ENCODE assay signal across 14 mouse cellular contexts in the genomic region with DNA sequence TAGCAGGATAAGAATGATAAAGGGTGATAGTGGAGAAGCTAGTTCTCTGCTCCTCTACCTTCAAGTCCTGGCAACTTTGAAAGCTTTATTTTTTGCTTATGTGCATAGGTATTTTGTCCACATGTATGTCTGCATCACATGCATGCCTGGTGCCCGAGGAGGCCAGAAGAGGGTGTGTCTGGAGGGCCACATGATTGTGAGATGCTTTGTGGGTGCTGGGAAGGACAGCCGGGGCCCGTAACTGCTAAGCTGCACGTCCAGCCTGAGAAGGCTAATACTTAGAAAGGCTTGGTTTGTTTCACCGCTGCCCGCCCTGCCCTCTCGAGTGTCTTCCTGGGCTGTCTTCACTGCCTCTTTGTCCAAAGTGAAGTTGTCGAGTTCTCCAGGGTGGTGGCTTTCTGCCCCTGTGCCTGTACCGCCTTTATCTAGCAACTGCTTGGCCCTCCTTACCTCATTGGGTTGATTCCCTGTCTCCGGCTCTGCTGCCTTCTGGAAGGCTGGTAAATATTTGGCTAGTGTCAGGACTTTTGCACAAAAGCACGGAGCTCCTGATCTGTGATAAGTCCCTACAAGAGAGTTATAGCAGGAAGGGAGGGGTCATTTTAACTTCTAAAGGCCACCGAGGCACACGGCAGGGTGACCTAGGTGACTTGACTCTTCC.
DNase-seq lines count a peak whose midpoint lies in the region; ATAC-seq and TF ChIP-seq lines count a peak whose summit lies in the region.
"Had no signal": no experiment of that assay in that cellular context is flagged by ENCODE, and none has a peak within 500 bp of the region (broad histone marks: within the 10 kb centered on the region; RNA-seq: fewer than 3 reads in every experiment).

No protein-coding gene starts in this region.

- WGBS in kidney, embryonic 15.5 days, result 56% methylated on average over 13 of the region's 13 CpGs
- WGBS in forebrain, embryonic 16.5 days, result 77% methylated on average over 13 of the region's 13 CpGs

- intact Hi-C loops in gastrocnemius, adult 2 months (cut with DNase I), result loop anchor here (5.0 kb wide), 1 partner anchor 248 kb away; a partner anchor contains a TSS
- intact Hi-C loops in gastrocnemius, postnatal 36 days (cut with DNase I), result loop anchor here (5.0 kb wide), 1 partner anchor 173 kb away; no protein-coding TSS in a partner anchor

- H3K9ac ChIP-seq in kidney, embryonic 15.5 days, result no peak overlapping the region
- no peak overlapping the region for H3K9ac ChIP-seq in forebrain, embryonic 16.5 days (replicated peaks; ENCODE audit: low read depth, low read length)
- H3K9ac ChIP-seq: forebrain, postnatal 0 days; limb, embryonic 15.5 days had no signal

- peak overlapping the region; percentile 95 for H3K27ac ChIP-seq in gastrocnemius, adult 2 months
- H3K27ac ChIP-seq in brown adipose tissue, adult 24 weeks (replicated peaks; ENCODE audit: low read depth, low read length), result peak overlapping the region; percentile 87
- H3K27ac ChIP-seq in kidney, embryonic 15.5 days, result peak overlapping the region; percentile 69; the same call in 1 of the 2 replicates
- no peak overlapping the region for H3K27ac ChIP-seq in forebrain, embryonic 16.5 days (ENCODE audit: low read length)
- H3K27ac ChIP-seq: limb, embryonic 15.5 days; midbrain, embryonic 10.5 days had no signal

- H3K27me3 ChIP-seq in kidney, embryonic 15.5 days, result peaks cover 24% of the 10 kb centered on the region
- H3K27me3 ChIP-seq in myocyte (ENCODE audit: control insufficient read depth, insufficient read depth, insufficient read length), result no peaks in the 10 kb centered on the region
- H3K27me3 ChIP-seq in forebrain, embryonic 16.5 days (replicated peaks; ENCODE audit: control insufficient read depth, insufficient read depth, low read length), result peaks cover 25% of the 10 kb centered on the region

- TF ChIP-seq CTCF in gastrocnemius, adult 2 months (IDR thresholded peaks at IDR 0.05), result no peak

- peak; percentile 15 for TF ChIP-seq POLR2A in myocyte (IDR thresholded peaks at IDR 0.05; ENCODE audit: insufficient read length, low read depth)

- no peak for DNase-seq in gastrocnemius, adult 2 months
- no peak for DNase-seq in gastrocnemius, postnatal 36 days
- DNase-seq in embryo, embryonic 11 days, result no peak
- DNase-seq in cerebellum, postnatal 36 days, result no peak
- DNase-seq: cerebellum, adult 18-20 months; forebrain, postnatal 0 days; right cerebral cortex, postnatal 4 days had no signal

- no peaks in the 10 kb centered on the region for H3K9me3 ChIP-seq in kidney, embryonic 15.5 days (replicated peaks)
- H3K9me3 ChIP-seq in forebrain, embryonic 16.5 days (ENCODE audit: control insufficient read depth, low read length), result no peaks in the 10 kb centered on the region
- H3K9me3 ChIP-seq: limb, embryonic 15.5 days; midbrain, embryonic 10.5 days had no signal

- peaks cover 79% of the 10 kb centered on the region for H3K79me2 ChIP-seq in myocyte (ENCODE audit: control insufficient read depth, insufficient read depth)

- peaks cover 7% of the 10 kb centered on the region; the same call in 1 of the 2 replicates for H3K4me1 ChIP-seq in brown adipose tissue, adult 24 weeks (ENCODE audit: control insufficient read depth, insufficient read depth, insufficient read length, low read length)
- peaks cover 74% of the 10 kb centered on the region for H3K4me1 ChIP-seq in kidney, embryonic 15.5 days
- peaks cover 19% of the 10 kb centered on the region for H3K4me1 ChIP-seq in forebrain, embryonic 16.5 days (replicated peaks; ENCODE audit: control insufficient read depth, insufficient read depth, low read length)

- H3K4me3 ChIP-seq in gastrocnemius, adult 2 months, result peak overlapping the region; percentile 95
- H3K4me3 ChIP-seq in brown adipose tissue, adult 24 weeks (ENCODE audit: insufficient read depth, low read depth, low read length), result peak overlapping the region; percentile 61
- H3K4me3 ChIP-seq in kidney, embryonic 15.5 days (replicated peaks), result no peak overlapping the region
- H3K4me3 ChIP-seq in myocyte, result peak overlapping the region; percentile 99
- no peak overlapping the region for H3K4me3 ChIP-seq in forebrain, embryonic 16.5 days (replicated peaks; ENCODE audit: low read length)

- no peak overlapping the region for H3ac ChIP-seq in myocyte (ENCODE audit: control insufficient read depth, insufficient read length)

- H3K36me3 ChIP-seq in kidney, embryonic 15.5 days, result no peaks in the 10 kb centered on the region
- H3K36me3 ChIP-seq in myocyte (ENCODE audit: control insufficient read depth, insufficient read depth), result no peaks in the 10 kb centered on the region
- H3K36me3 ChIP-seq in forebrain, embryonic 16.5 days (ENCODE audit: control insufficient read depth, insufficient read depth), result no peaks in the 10 kb centered on the region
- H3K36me3 ChIP-seq: limb, embryonic 15.5 days; midbrain, embryonic 10.5 days had no signal

- ATAC-seq in kidney, embryonic 15.5 days (replicated peaks; ENCODE audit: low FRiP score), result no peak
- no peak for ATAC-seq in forebrain, embryonic 16.5 days
- ATAC-seq: forebrain, postnatal 0 days; hindbrain, embryonic 16.5 days had no signal

- peak overlapping the region; percentile 99 for H3K4me2 ChIP-seq in kidney, embryonic 15.5 days
- H3K4me2 ChIP-seq in myocyte (ENCODE audit: low read depth), result peak overlapping the region; percentile 96
- no peak overlapping the region for H3K4me2 ChIP-seq in forebrain, embryonic 16.5 days (ENCODE audit: low read length)

TF ChIP-seq in myocyte, 11 proteins besides CTCF, POLR2A, EP300 and RAD21:
- TF ChIP-seq E2F4 (IDR thresholded peaks at IDR 0.05; ENCODE audit: insufficient read depth) (no peak), POLR2AphosphoS2 (IDR thresholded peaks at IDR 0.05; ENCODE audit: insufficient read length, low read depth) (peak; percentile 48), MYOG (IDR thresholded peaks at IDR 0.05; ENCODE audit: control insufficient read depth in 1 of 3, insufficient read depth in 1 of 3, insufficient read length in 2 of 3, low read depth in 2 of 3) (peak in 1 of 3 experiments; percentile 40), USF1 (IDR thresholded peaks at IDR 0.05; ENCODE audit: low read depth) (no peak)

Comparison
In these comparisons a context has a peak if more than half of its experiments do, and no peak if none do; other contexts are left out.
1. H3K4me3 ChIP-seq: peak in gastrocnemius, adult 2 months (single experiment), brown adipose tissue, adult 24 weeks (single experiment) and myocyte (single experiment); none in kidney, embryonic 15.5 days (single experiment) and forebrain, embryonic 16.5 days (single experiment).